Mouse (Mus musculus): ENCODE data around the gene March2. TPM values are rescaled to one million over a fixed set of nuclear protein-coding genes. Genes with fewer than 3 reads are reported as not detected.

The March2 gene
- polyA plus RNA-seq, 1 experiment = 147 TPM

GRCm38 (mm10) chr17:33684671-33685231, 33.7 kb downstream of the March2 start:
- 0 out of 2 replicates have a peak, but pooled peaks cover 10% of the 10 kb centered on the region for H3K4me1 ChIP-seq (ENCODE audit: control insufficient read depth, insufficient read depth, insufficient read length, low read length)
- peak overlapping the region; percentile 84 for H3K4me3 ChIP-seq (ENCODE audit: insufficient read depth, low read depth, low read length)
- peak overlapping the region; percentile 89 for H3K27ac ChIP-seq (replicated peaks; ENCODE audit: low read depth, low read length)

- Histone ChIP-seq H3K4me1 (ENCODE audit: control insufficient read depth, insufficient read depth, insufficient read length, low read length) (peaks cover 16% of the 10 kb centered on the region), H3K4me3 (ENCODE audit: insufficient read depth, low read depth, low read length) (no peak overlapping the region), H3K27ac (replicated peaks; ENCODE audit: low read depth, low read length) (no peak overlapping the region)
Measured at GRCm38 (mm10) chr17:33681767-33682166, 36.7 kb downstream of the March2 start.

- Histone ChIP-seq H3K4me3 (ENCODE audit: insufficient read depth, low read depth, low read length) (no peak overlapping the region), H3K27ac (replicated peaks; ENCODE audit: low read depth, low read length) (no peak overlapping the region), H3K4me1 (ENCODE audit: control insufficient read depth, insufficient read depth, insufficient read length, low read length) (peaks cover 22% of the 10 kb centered on the region)
Measured at GRCm38 (mm10) chr17:33678771-33679170, 39.7 kb downstream of the March2 start.

- Histone ChIP-seq H3K4me3 (ENCODE audit: insufficient read depth, low read depth, low read length) (no peak overlapping the region), H3K4me1 (ENCODE audit: control insufficient read depth, insufficient read depth, insufficient read length, low read length) (peaks cover 15% of the 10 kb centered on the region), H3K27ac (replicated peaks; ENCODE audit: low read depth, low read length) (no peak overlapping the region; the same call in 1 of the 2 replicates)
Measured at GRCm38 (mm10) chr17:33676086-33676485, 42.4 kb downstream of the March2 start.

- H3K4me3 ChIP-seq (ENCODE audit: insufficient read depth, low read depth, low read length) = no peak overlapping the region
- no peak overlapping the region for H3K27ac ChIP-seq (replicated peaks; ENCODE audit: low read depth, low read length)
- H3K4me1 ChIP-seq (ENCODE audit: control insufficient read depth, insufficient read depth, insufficient read length, low read length) = peaks cover 15% of the 10 kb centered on the region
Measured at GRCm38 (mm10) chr17:33675452-33675851, 43.0 kb downstream of the March2 start.

GRCm38 (mm10) chr17:33673837-33674236, 44.6 kb downstream of the March2 start:
- no peak overlapping the region for H3K27ac ChIP-seq (replicated peaks; ENCODE audit: low read depth, low read length)
- H3K4me1 ChIP-seq (ENCODE audit: control insufficient read depth, insufficient read depth, insufficient read length, low read length) = peaks cover 19% of the 10 kb centered on the region
- H3K4me3 ChIP-seq (ENCODE audit: insufficient read depth, low read depth, low read length) = no peak overlapping the region

- Histone ChIP-seq H3K27ac (replicated peaks; ENCODE audit: low read depth, low read length) (no peak overlapping the region), H3K4me3 (ENCODE audit: insufficient read depth, low read depth, low read length) (no peak overlapping the region), H3K4me1 (ENCODE audit: control insufficient read depth, insufficient read depth, insufficient read length, low read length) (peaks cover 5% of the 10 kb centered on the region)
Measured at GRCm38 (mm10) chr17:33669681-33670080, 48.8 kb downstream of the March2 start.

- Histone ChIP-seq H3K27ac (replicated peaks; ENCODE audit: low read depth, low read length) (no peak overlapping the region), H3K4me3 (ENCODE audit: insufficient read depth, low read depth, low read length) (no peak overlapping the region), H3K4me1 (ENCODE audit: control insufficient read depth, insufficient read depth, insufficient read length, low read length) (peaks cover 5% of the 10 kb centered on the region)
Measured at GRCm38 (mm10) chr17:33666813-33667212, 51.7 kb downstream of the March2 start.

- Histone ChIP-seq H3K4me1 (ENCODE audit: control insufficient read depth, insufficient read depth, insufficient read length, low read length) (no peaks in the 10 kb centered on the region), H3K27ac (replicated peaks; ENCODE audit: low read depth, low read length) (no peak overlapping the region), H3K4me3 (ENCODE audit: insufficient read depth, low read depth, low read length) (no peak overlapping the region)
Measured at GRCm38 (mm10) chr17:33649781-33650475, 68.5 kb downstream of the March2 start.

- Histone ChIP-seq H3K4me3 (ENCODE audit: insufficient read depth, low read depth, low read length) (no peak overlapping the region), H3K4me1 (ENCODE audit: control insufficient read depth, insufficient read depth, insufficient read length, low read length) (no peaks in the 10 kb centered on the region), H3K27ac (replicated peaks; ENCODE audit: low read depth, low read length) (no peak overlapping the region)
Measured at GRCm38 (mm10) chr17:33645073-33645472, 73.4 kb downstream of the March2 start.

- Histone ChIP-seq H3K27ac (replicated peaks; ENCODE audit: low read depth, low read length) (no peak overlapping the region), H3K4me3 (ENCODE audit: insufficient read depth, low read depth, low read length) (no peak overlapping the region), H3K4me1 (ENCODE audit: control insufficient read depth, insufficient read depth, insufficient read length, low read length) (no peaks in the 10 kb centered on the region)
Measured at GRCm38 (mm10) chr17:33644068-33644467, 74.4 kb downstream of the March2 start.

GRCm38 (mm10) chr17:33639743-33640142, 78.7 kb downstream of the March2 start:
- Histone ChIP-seq H3K27ac (replicated peaks; ENCODE audit: low read depth, low read length) (no peak overlapping the region), H3K4me1 (ENCODE audit: control insufficient read depth, insufficient read depth, insufficient read length, low read length) (no peaks in the 10 kb centered on the region), H3K4me3 (ENCODE audit: insufficient read depth, low read depth, low read length) (no peak overlapping the region)

GRCm38 (mm10) chr17:33637516-33638276, 80.8 kb downstream of the March2 start, which contains the start of gene Pram1:
Pram1 (plus strand) TSS chr17:33638056.
- Histone ChIP-seq H3K27ac (replicated peaks; ENCODE audit: low read depth, low read length) (no peak within 1 kb of the TSS), H3K4me1 (ENCODE audit: control insufficient read depth, insufficient read depth, insufficient read length, low read length) (no peaks in the 10 kb centered on the region), H3K4me3 (ENCODE audit: insufficient read depth, low read depth, low read length) (no peak within 1 kb of the TSS)

- H3K4me1 ChIP-seq (ENCODE audit: control insufficient read depth, insufficient read depth, insufficient read length, low read length) = no peaks in the 10 kb centered on the region
- H3K27ac ChIP-seq (replicated peaks; ENCODE audit: low read depth, low read length) = no peak overlapping the region
- H3K4me3 ChIP-seq (ENCODE audit: insufficient read depth, low read depth, low read length) = no peak overlapping the region
Measured at GRCm38 (mm10) chr17:33637038-33637437, 81.4 kb downstream of the March2 start.

Measured in brown adipose tissue, adult 24 weeks (tissue).